Mouse (Mus musculus) right cerebral cortex, adult 18-20 months (tissue): ENCODE measurements at regions not wholly inside any gene's neighbourhood (a gene's known extent, or its start where the extent isn't known, plus 50 kb on each side); places are given as distances from the start of the nearest gene placed in this dataset.
A peak's percentile ranks its signal among the peaks of the same experiment; 100 is the strongest.

ENCODE experiments used
- DNase-seq: peaks from one replicate; pipeline ENCODE4 v3.0.0; 2022; ENCODE audit warnings: mixed read lengths

DNA sequence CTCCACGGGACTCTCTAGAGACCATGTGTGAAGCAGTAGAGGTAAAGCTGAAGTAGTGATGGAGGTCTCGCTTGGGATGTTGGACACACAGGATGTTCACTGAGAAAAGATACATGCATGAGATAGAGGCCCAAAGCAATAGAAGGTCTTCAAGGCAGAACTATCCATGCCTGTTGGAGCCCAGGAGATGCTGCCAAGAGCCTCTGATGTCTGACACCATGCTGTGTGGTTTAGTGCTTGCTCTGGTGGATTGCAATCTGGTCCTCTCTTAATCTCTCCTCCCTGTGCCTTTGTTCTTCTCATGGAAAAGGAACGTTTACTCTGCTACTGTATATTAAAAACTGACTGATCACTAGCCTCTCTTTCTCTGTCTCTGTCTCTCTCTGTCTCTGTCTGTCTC lies 370.0 kb downstream of the Matn1 start:
- no peak for DNase-seq

DNA sequence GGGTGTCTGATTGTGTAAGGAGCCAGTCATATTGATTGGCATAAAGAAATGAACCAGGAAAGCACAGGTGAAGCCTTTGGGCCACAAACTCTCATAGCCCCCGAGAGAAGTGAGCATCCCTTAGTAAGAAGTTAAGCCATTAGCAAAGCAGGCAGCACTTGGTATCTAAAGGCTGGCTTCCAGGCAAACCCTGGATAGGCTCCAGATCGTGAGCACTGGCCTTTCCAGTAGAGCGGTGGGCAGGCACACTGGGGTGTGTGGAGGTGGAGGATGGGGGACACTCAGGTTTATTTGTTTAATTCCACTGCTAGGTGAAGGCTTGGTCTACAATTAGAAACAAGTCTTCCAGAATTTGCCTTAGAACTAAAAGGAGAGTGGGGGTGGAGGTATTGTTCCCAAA lies 371.9 kb downstream of the Matn1 start:
- DNase-seq = no peak

DNA sequence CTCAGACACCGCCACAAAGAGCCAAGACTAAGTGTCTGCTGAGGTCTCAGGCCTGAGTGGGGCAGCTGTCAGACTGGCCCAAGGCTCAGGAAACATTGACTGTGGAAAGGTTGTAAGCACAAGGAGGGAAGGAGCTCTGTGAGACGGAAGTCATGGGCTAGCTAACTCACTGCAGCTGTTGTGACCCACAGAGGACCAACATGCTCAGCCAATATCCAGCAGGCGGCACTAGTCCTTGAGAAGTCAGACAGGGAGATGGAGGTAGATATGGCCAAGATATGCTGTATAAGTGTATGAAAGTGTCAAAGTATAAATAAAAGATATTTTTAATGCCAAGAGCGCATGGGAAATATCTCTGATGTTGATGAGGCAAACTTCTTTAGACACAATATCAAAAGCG lies 378.1 kb downstream of the Matn1 start:
- DNase-seq = no peak

DNA sequence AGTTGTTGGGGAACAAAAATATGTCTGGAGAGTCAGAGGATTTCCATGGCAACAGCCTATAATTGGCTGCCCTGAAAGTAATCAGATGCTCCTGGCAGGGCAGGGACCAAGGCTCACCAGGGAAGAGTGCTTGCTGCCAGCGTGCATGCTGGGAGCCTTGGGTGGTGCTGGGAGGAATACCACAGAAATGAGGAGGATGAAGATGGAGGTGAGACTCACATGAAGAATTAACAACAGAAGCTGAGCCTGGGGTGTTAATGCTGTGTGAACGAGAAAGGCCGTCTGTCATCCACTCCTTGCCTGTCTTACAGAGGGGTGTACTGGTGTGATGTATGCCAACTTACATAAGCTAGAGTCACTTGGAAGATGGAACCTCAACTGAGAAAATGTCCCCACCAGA lies 380.3 kb downstream of the Matn1 start:
- DNase-seq = peak; percentile 25

DNA sequence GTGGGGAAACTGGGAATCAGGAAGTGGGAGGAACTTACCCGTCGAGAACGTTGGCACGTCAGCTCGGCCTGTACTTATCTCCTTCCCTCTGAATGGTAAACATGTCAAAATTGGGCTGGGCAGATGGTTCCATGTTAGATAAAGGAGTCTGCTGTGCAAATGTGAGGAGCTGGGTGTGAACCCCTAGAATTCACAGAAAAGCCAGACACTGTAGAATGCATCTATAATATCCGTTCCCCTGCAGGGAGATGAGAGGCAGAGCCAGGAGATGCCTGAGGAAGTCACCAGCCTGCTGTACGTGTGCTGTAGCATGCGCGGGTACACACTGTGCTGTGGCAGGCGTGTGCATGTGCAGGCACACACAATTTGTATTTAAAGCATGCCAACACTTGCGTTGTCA lies 381.0 kb downstream of the Matn1 start:
- peak; percentile 22 for DNase-seq

DNA sequence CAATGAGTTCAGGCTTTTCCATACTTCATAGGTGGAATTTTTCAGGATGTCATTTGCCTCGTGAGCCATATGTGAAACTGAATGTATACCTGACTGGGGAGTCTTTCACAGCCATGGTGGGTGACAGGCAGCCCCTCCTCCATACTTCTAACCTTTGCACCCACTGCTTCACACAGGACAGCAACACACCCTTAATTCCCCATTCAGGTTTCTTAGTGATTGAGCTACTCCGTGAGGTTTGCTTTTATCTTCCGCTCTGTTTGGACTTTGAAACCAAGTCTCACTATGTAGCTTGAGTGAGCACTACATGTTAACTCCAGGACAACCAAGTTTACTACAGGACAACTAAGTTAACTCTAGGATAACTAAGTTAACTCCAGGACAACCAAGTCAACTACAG lies 381.4 kb downstream of the Matn1 start:
- no peak for DNase-seq

DNA sequence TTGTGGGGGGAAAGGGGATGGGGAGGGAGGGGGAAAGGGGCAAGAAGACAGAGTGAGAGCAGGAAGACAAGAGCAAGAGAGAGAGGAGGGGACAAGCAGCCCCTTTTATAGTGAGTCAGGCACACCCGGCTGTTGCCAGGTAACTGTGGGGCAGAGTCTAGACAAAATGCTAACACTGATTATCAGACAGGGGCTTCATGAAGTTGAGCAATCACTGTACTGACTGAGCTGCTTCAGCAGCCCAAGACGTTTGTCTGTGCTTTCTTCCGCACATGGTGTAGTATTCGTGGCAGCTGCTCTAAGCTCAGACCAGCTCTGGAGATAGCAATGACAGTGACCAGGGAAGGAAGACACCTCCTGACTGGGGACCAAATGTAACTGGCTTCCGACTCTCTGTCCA lies 385.2 kb downstream of the Matn1 start:
- no peak for DNase-seq

DNA sequence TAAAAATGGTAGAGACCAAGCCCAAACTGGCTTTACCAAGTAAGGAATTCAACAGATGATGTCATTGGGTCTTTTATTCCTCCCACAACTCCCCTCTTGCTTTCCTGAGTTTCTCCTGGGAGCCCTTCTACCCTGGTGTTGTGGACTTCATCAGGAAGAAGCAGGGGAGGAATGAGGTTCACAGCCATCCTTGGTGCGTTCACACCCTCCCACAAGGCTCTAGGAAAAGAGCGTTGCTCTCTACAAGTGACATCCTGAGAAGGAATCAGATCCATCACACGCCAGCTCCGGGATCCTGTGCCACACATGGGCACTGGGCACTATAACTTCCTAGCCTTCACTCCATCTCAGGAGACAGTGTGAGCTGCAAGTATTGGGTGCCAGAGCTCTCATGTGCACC lies 387.5 kb downstream of the Matn1 start:
- DNase-seq = peak; percentile 26

DNA sequence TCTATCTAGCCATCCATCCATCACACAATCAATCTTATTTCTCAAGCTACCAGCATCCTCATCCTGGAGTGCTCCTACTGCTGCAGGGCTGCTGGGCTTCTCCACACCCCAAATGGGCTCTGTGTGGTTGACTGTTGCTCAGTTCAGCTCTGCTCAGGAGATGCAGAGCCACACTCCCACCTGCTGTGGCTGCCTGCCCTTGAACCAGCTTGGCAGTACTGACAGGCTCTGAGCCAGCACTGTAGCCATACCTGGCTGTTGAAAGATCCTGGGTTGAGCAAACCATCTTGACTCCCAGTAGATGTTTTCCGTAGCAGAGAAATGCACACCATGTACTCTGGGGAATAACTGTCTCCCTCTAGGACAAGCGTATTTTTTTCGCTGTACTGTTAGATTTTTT lies 392.6 kb downstream of the Matn1 start:
- DNase-seq = no peak

DNA sequence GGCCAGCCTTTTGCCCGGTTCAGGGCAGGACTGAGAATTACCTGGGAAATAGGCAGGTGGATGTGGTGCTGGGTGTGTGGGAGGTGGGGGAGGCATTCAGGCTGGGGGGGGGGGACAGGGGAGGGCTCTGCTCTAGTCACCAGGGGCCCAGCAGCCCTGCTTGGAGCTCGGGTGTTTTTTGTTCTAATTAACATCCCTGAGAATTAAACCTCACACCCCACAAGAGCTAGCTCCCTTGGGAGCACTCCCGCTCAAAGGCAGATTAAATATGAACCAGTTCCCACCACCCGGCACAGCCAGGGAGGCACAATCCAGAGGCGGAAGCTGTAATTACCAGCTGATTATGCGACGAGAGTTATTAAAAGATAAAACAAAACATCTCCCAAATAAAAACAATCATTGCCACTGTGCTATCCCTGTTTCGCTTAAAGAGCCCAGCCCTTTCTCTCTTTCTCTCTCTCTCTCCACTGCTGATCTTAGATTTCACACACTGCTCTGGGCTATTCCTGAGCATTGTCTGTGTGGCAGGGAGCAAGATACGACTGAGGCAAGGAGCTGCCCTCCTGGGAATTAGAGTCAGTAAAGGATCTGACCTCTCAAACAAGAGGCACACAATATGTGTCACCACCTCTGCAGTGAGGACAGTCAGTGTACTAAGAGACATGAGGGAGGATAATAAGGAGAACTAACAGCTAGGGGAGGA lies 397.0 kb downstream of the Matn1 start:
- DNase-seq = no peak

DNA sequence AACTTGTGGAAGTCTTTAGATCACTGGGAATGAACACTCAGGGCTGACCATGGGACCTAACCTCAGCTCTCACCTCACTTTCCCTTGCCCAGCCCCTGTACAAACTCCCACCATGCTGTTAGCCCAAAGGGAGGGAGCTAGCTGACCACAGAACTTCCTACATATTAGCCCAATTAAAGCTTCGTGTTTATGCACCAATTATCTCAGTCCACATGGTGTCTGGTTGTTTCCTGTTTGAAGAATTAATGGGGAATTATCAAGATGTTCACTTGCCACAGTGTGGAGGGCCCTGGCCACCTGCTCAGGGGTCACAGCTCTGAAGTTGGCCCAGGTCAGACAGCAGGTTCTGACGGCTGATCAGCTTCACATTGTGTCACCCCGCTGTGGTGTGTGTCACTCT lies 402.5 kb downstream of the Matn1 start:
- DNase-seq = no peak

DNA sequence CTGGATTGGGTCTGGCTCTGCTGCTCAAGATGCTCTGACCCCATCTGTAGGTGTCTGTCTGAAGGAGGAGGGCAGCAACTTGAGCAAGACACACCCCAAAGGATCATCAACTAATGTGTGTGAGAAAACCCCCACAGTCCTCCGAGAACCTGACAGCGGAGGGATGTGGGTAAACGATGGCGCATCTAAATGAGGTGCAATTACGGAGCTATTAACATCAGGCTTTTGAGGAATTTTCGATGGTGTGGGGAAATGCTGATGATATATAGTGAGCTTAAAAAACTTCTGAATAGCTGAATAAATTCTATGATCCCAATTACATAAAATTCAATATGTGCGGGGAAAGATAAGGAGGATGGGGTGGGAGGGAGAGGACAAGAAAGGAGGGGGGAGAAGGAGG lies 406.1 kb downstream of the Matn1 start:
- no peak for DNase-seq

DNA sequence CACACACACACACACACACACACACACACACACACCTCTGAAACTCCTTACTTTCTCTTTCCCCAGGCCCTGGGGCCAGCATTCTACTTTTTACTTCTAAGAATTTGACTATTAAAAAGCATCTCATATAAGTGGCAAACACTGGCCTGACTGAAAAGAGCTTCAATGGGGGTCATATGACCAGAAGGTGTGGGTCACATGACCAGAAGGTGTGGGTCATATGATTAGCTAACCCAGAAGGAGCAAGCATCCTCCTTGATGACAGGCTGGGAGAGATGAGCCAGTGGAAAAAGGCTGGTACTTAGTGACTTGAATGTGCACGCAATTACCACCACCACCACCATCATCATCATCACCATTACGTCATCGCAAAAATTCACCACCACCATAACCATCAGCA lies 410.7 kb downstream of the Matn1 start:
- no peak for DNase-seq

DNA sequence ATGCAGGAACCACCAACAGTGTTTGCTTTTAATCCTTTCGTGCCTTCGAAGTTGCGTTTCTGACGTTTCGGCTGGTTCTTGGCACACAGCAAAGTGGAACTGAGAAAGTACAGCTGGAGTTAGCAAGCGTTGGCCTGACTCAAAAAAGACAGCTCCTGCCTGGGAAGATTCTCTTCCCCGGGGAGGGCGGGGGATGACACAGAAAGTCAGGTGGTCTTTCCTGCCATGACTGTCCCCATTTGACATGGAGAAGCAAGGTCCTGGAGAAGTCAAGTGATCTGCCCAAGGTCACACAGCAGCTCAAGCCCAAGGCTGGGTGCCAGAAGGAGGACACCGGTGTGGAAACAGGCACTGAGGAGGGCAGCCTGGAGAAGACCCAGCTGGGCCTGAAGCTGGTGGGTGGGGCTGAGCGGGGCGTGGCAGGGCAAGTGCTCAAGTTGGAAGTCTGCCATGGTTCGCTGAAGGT lies 411.4 kb downstream of the Matn1 start:
- peak; percentile 59 for DNase-seq

DNA sequence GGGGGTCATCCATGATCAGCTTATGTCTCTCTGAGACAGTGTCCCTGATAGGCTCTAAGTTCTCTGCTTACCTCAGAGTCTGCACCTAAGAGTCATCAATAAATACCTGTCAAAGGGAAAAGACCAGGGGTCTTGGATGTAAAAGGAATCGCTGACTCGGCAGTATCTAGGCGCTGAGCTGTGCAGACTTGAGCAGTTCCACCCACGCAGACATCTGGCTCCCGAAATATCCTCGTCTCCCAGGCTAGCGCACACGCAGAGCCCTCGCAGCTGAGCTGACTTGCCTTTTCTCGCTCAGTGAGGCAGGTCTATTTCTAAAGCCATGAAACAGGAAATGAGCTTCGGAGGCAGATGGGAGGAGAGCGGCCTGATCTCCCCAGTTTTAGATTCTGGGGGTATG lies 412.1 kb downstream of the Matn1 start:
- DNase-seq = peak; percentile 77

DNA sequence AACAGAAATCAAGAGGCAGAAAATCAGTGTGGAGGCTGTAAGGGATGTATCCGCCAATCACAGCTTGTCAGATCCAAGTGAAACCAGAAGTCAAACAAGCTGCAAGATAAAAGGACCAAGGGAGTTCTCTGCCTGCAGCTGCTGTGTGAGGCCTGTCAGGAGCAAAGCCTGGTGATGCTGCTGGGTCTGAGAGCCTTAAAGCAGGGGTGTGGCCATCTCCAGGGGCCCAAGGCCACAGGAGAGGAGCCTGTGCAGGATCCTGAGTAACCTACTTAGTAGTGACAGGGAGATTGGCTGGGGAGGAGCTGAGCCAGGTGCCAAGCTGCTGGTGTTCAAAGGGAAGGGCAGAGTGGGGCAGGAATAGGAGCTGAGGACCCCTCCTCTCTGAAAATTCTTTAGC lies 418.8 kb downstream of the Matn1 start:
- no peak for DNase-seq

DNA sequence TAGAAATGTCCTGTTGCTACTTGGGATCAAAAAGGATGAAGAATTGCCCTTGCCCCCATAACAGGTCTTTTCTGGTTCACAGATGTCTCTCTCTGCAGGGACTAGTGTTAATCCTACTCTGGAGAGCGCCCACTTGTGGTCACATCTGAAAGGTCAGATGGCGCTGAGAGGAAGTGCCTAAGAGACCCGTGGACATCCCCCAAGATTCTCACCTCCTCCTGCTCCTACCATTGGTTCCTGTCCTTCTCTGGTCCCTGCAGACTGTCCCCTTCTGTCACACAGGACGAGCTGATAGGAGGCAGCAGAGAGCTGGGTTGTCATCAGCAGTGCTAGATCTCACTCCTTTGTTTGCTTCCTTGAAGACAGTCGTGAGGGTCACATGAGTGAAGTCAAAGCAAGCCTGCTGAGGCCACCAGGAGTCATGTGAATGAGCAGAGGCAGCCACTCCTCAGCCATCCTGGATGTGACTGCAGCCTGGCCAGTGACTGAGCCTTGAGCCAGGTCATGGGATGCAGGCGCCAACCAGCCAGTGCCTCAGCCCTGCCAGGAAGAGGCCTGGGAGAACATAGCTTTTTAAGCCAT lies 420.6 kb downstream of the Matn1 start:
- no peak for DNase-seq

DNA sequence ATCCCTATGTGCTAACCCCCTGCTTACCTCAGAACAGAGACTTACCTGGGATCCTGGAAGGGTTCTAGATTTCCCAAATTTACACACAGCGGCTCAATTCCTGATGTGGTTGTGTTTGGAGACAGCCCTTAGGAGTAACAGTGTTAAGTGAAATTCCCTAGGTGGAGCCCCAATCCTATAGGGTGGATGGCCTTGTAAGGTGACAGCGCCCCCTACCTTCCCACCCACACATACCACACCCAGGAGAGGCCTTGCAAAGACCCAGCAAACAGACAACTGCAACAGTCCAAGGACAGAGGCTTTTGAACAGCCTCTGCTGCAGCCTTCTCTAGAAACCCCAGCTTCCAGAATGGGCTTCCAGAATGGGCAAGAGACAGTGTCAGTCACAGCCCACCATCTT lies 421.8 kb downstream of the Matn1 start:
- no peak for DNase-seq

DNA sequence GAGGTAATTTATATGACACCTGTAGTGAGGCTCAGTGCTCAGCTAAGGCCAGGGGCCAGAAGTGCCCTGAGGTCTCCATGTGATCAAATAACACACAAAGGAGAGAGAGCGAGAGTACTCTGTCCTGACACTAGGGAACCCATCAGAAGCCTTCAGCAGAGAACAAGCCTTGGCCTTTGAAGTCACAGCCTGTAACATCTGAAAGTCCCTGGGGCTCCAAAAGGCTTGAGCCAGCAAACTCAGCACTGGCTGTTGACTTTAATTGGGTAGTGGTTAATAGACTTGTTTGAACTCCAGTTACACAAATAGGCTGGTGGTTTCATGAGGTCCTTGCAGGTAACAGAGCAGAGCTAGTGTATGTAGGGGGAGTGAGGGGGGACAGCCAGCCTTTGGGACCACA lies 422.5 kb downstream of the Matn1 start:
- DNase-seq = no peak

DNA sequence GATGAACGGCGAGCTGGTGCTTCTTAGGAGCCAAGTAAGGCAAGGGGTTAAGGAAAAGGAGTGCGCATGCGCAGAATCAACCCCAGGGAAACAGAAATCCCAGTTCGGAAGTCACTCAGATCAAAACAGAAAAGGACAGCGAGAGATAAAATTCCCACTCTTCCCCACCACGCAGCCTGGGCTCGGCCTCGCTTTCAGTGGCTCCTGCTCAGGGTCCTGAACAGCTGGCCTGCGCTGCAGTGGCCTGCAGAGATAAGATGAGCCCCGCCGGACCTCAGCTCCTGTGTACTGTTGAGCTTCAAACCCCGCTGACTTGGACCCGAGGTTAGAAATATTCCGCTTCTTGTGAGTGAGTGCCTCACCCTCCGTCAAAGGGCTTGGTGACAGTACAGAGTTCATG lies 428.3 kb downstream of the Matn1 start:
- DNase-seq = no peak

DNA sequence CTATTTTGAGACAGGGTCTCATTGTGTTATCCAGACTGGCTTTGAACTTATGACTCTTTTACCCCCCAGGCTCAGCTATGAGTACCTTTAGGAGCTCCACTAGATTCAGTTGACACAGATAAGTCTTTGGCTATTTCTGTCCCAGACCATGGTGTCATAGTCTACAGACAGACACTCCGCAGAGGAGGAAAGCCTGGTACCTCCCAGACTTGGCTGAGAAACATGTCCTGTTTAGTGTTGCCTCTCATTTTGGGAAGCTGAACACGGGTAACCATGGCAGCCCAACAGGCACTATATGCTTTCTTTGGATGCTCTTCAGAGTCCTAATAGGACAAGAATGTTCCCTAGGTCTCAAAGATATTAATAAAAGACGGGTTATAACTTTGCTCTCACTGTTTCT lies 429.0 kb downstream of the Matn1 start:
- DNase-seq = no peak

DNA sequence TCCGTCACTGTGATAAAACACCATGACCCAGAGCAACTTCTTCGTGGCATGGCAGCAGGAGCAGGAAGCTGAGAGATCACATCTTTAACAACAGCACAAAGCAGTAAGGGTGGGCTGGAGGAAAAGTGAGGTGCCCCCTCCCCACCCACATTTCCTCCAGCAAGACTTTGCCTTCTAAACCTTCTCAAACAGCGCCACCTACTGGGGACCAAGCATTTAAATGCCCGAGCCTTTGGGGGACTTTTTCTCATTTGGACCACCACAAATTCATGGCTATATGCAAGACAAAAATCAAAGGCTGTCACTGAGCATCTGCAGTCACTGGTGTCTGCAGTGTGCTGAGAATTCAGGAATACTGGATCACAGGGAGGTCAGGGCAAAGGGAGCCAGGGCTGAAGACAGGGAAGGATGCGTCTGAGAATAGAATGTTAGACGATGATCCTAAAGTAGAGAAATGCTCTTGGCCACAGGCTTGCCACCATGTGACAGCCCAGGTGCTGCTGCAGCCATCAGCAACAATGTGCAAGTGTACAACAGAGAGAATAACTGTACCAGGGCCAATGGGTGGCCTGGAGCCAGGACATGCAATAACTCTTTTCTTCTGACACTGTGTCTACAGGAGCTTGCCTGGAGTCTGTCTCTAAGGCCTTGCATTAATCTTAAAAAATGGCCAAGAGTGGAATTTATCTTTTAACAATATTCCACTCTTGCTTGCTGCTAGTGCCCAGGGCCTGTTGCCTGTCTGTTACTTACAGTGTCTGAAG lies 430.5 kb downstream of the Matn1 start:
- no peak for DNase-seq

DNA sequence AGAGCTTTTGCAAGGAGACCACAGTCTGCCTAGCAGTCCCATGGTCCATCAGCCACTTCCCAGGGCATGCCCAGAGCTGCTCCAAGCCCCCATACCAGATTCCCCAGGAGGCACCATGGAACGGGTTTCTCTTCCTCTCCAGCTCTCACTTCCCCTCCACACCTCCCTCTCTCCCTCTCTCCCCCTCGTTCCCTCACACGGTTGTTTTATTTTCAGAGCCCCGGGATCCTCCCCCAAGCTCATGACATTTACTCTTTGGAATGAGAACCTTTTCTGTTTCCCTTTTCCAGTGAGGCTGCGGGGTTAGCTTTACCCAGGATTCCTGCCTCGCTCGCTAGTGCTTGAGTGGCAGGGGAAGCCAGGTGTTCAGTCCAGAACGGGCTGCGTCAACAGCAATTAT lies 436.9 kb downstream of the Matn1 start:
- peak; percentile 35 for DNase-seq

DNA sequence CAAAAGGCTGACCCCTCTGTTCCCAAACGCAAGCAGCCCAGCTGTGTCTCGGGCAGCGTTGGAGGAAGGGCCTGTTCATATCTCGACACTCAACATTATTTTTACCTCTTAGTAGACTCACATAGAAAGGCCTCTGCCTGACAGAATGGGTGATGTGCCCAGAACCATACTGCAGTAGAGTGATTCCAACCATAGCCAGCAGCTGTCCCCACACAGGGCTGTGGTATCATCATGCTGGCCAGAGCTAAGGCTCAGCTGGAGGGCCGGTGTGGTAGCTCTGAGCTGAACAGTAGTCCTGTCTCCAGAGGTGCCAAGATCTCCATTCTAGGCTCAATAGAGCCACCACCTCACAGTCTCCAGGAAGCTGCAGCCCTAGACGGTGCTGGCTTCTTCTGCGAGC lies 437.3 kb downstream of the Matn1 start:
- no peak for DNase-seq
